Mouse (Mus musculus) forebrain, embryonic 11.5 days (tissue): ENCODE results near the gene Clcc1. TPM values are rescaled to one million over a fixed set of nuclear protein-coding genes. Genes with fewer than 3 reads are reported as not detected.

Experiments
- ATAC-seq: fragments of 200-750 bp; cut with Nextera tagmentation; replicated peaks from 2 replicates; pipeline ENCODE4 v1.8.0; 2017; ENCODE audit warnings: moderate TSS enrichment; ENCODE audit not compliant: low FRiP score
- DNase-seq: peaks from one replicate; pipeline ENCODE4 v3.0.0-alpha.2; 2017; ENCODE audit warnings: low spot score
- H3K27ac ChIP-seq: fragments of 300-500 bp; sonication (generic); 2 replicates; pipeline ENCODE4 v1.5.1; 2014; ENCODE audit warnings: low read depth, low read length
- H3K27me3 ChIP-seq: fragments of 300-500 bp; sonication (generic); 2 replicates; pipeline ENCODE4 v1.6.1; 2014; ENCODE audit warnings: mild to moderate bottlenecking, low read length, mixed read lengths; ENCODE audit not compliant: control insufficient read depth, insufficient read depth
- H3K36me3 ChIP-seq: fragments of 300-500 bp; sonication (generic); 2 replicates; pipeline ENCODE4 v1.6.1; 2014; ENCODE audit warnings: mild to moderate bottlenecking, low read length, moderate library complexity, mixed read lengths; ENCODE audit not compliant: control insufficient read depth, insufficient read depth
- H3K4me1 ChIP-seq: fragments of 300-500 bp; sonication (generic); replicated peaks from 2 replicates; pipeline ENCODE4 v1.6.1; 2014; ENCODE audit warnings: low read length, mixed read lengths; ENCODE audit not compliant: control insufficient read depth, insufficient read depth
- H3K4me2 ChIP-seq: fragments of 300-500 bp; sonication (generic); 2 replicates; pipeline ENCODE4 v1.6.1; 2014; ENCODE audit warnings: low read depth, mild to moderate bottlenecking, low read length, moderate library complexity, mixed read lengths; ENCODE audit not compliant: severe bottlenecking
- H3K4me3 ChIP-seq: fragments of 300-500 bp; sonication (generic); 2 replicates; pipeline ENCODE4 v1.5.1; 2014; ENCODE audit warnings: low read depth, low read length
- H3K9ac ChIP-seq: fragments of 300-500 bp; sonication (generic); 2 replicates; pipeline ENCODE4 v1.6.1; 2014; ENCODE audit warnings: low read length
- H3K9me3 ChIP-seq: fragments of 300-500 bp; sonication (generic); 2 replicates; pipeline ENCODE4 v1.6.1; 2016; ENCODE audit warnings: low read length, mixed read lengths; ENCODE audit not compliant: control insufficient read depth
- WGBS: fragments of 180-500 bp; shearing (Covaris S2); extraction: QIAGEN DNeasy Blood & Tissue Kit; methylation state at CpG from one replicate; pipeline ENCODE4 v1.1.7; 2014; 5-methylcytosine and 5-hydroxymethylcytosine counted together
- polyA plus RNA-seq: library from polyadenylated mRNA; unstranded; fragments of >200 nt; fragmentation: Nextera tagmentation; extraction: Ambion mirVana; gene quantifications from 2 replicates; pipeline ENCODE4 v1.2.1, GENCODE M21; 2014

The Clcc1 gene
- polyA plus RNA-seq, 1 experiment from 2014 or later = 73.9 TPM

DNA sequence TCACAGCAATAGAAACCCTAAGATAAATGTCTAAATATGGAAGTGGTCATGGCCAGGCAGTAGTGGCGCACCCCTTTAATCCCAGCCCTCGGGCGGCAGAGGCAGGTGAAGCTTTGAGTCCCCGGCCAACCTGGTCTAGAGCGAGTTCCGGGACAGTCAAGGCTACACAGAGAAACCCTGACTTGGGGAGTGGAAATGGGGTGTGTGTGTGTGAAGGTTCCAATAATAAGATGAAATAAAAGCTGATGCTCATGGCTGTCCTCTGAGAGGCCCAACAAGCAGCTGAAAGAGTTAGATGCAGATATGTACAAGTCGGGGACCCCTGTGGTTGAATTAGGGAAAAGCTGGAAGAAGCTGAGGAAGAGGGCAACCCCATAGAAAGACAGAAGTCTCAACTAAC is 32.0 kb downstream of the Clcc1 start:
- Histone ChIP-seq H3K36me3 (peaks cover 9% of the 10 kb centered on the region; the same call in 1 of the 2 replicates), H3K27me3 (no peaks in the 10 kb centered on the region), H3K9me3 (no peaks in the 10 kb centered on the region), H3K4me1 (no peaks in the 10 kb centered on the region), H3K27ac (no peak overlapping the region), H3K4me3 (no peak overlapping the region), H3K9ac (no peak overlapping the region), H3K4me2 (no peak overlapping the region)
- DNase-seq (no peak), ATAC-seq (no peak)
- 98% methylated on average over 7 of the region's 7 CpGs for WGBS

DNA sequence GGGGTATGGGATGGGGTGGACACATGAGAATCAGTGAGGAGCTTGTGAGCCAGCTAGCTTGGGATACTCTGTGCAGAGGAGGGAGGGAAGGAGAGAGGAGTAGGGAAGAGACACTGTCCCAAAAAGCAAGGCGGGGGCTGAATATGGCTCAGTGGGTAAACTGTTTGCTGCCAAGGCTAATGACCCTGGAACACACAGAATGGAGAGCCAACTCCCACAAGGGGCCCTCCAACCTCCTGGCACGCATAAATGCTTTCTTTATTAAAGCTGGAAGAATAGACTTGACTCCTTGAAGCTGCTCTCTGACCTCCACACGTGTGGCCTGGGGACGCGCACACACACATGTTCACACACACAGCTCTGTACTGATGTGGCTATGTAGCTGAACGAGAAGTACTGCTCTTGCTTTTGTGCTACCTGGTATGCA is 35.3 kb downstream of the Clcc1 start:
- DNase-seq = no peak
- H3K36me3 ChIP-seq = no peaks in the 10 kb centered on the region; the same call in 1 of the 2 replicates
- 80% methylated on average over 6 of the region's 6 CpGs for WGBS

DNA sequence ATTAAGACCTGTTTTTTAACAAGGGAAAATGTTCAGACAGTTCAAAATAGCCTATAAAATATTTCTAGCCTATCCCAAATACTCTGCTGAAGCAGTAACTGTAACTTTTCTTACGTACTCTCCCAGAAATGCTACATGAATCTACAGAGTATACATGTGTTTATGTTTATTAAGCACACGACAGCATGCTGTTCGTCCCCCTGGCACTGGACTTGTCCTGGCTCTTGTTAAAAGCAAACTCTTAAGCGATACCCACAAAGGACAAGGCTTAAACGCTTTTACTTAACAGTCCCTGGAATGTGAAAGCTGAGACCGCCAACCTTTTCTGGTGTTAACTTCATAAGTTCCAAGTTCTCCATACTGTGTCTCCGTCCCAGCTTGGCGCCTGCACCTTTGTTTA is 35.7 kb downstream of the Clcc1 start:
- no peak for DNase-seq
- no peaks in the 10 kb centered on the region for H3K4me1 ChIP-seq
- WGBS = 80% methylated on average over 8 of the region's 8 CpGs
- no peaks in the 10 kb centered on the region for H3K9me3 ChIP-seq
- H3K4me2 ChIP-seq = no peak overlapping the region
- H3K4me3 ChIP-seq = no peak overlapping the region
- no peak overlapping the region for H3K9ac ChIP-seq
- ATAC-seq = no peak
- no peaks in the 10 kb centered on the region; the same call in 1 of the 2 replicates for H3K36me3 ChIP-seq
- no peak overlapping the region for H3K27ac ChIP-seq
- no peaks in the 10 kb centered on the region for H3K27me3 ChIP-seq

More for the DNA sequence above, 35.3 kb downstream of the Clcc1 start:
- Histone ChIP-seq H3K9ac (no peak overlapping the region), H3K9me3 (no peaks in the 10 kb centered on the region), H3K27ac (no peak overlapping the region), H3K4me3 (no peak overlapping the region), H3K4me1 (no peaks in the 10 kb centered on the region), H3K27me3 (no peaks in the 10 kb centered on the region), H3K4me2 (no peak overlapping the region)
- ATAC-seq = no peak

DNA sequence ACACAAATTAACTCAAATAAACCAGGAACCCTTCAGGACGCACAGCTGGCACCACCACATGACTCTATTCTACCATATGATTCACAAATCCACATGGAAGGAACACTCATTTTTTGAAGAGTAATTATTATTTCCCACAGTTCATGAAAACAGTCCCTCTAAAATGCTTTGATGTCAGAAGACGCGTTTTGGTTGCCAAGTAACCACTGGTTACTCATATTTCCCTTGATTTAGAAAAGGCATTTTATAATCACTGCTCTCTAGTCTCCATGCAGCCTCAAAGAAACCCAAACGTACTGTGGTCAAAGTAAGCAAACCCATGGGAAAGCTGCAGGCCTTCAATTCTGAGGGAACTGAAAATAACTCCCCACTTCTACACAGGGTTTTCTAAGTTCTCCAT is 36.3 kb downstream of the Clcc1 start:
- no peaks in the 10 kb centered on the region for H3K4me1 ChIP-seq
- H3K9ac ChIP-seq = no peak overlapping the region
- ATAC-seq = no peak
- no peaks in the 10 kb centered on the region; the same call in 1 of the 2 replicates for H3K36me3 ChIP-seq
- H3K27me3 ChIP-seq = no peaks in the 10 kb centered on the region
- no peaks in the 10 kb centered on the region for H3K9me3 ChIP-seq
- H3K4me2 ChIP-seq = no peak overlapping the region
- 81% methylated on average over 4 of the region's 4 CpGs for WGBS
- no peak overlapping the region for H3K4me3 ChIP-seq
- no peak overlapping the region for H3K27ac ChIP-seq
- DNase-seq = no peak

DNA sequence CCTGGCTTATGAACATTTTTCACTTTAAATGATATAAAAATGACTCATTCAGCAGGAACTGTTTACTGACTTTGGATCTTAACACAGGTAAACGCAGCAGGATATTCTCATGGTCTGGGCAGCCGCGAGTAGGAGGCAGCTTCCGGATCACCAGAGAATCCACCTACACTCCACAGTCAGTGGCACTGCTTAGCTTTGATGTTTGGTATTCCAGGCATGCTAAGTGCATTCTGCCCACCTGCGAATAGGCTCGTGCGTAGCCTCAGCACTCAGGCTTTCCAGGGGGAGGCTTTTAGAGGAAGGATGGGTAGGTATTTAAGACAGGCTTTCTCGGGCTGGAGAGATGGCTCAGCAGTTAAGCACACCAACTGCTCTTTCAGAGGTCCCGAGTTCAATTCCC is 40.6 kb downstream of the Clcc1 start:
- ATAC-seq (no peak), DNase-seq (no peak)
- H3K4me1 ChIP-seq = no peaks in the 10 kb centered on the region
- no peak overlapping the region for H3K4me3 ChIP-seq
- peaks cover 3% of the 10 kb centered on the region for H3K36me3 ChIP-seq
- no peak overlapping the region for H3K27ac ChIP-seq
- no peak overlapping the region for H3K9ac ChIP-seq
- H3K4me2 ChIP-seq = no peak overlapping the region
- H3K9me3 ChIP-seq = no peaks in the 10 kb centered on the region
- H3K27me3 ChIP-seq = no peaks in the 10 kb centered on the region
- 90% methylated on average over 9 of the region's 9 CpGs for WGBS

DNA sequence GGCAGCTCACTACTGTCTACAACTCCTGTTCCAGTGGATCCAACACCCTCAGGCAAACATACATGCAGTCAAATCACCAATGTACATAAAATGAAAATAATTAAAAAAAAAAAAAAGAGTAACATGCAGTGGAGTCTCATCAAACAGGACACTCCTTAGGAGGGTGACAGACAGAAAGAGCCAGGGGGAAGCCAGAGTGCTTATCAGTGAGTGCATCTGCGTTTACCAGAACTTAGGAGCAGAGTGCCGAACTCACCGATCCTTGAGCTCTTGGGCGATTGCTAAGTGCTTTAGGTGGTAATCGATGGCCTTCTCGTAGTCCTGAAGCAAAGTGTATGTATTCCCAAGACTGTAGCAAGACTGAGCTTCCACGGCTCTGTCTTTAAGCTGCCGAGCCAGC is 44.9 kb downstream of the Clcc1 start:
- ATAC-seq (no peak), DNase-seq (no peak)
- H3K27ac ChIP-seq = no peak overlapping the region
- H3K36me3 ChIP-seq = peaks cover 7% of the 10 kb centered on the region
- H3K4me1 ChIP-seq = no peaks in the 10 kb centered on the region
- no peak overlapping the region for H3K4me3 ChIP-seq
- H3K9ac ChIP-seq = no peak overlapping the region
- no peaks in the 10 kb centered on the region for H3K9me3 ChIP-seq
- WGBS = 93% methylated on average over 8 of the region's 8 CpGs
- no peaks in the 10 kb centered on the region for H3K27me3 ChIP-seq
- H3K4me2 ChIP-seq = no peak overlapping the region

GRCm38 (mm10) chr3:108699786-108700185 is 46.1 kb downstream of the Clcc1 start:
- DNase-seq (no peak), ATAC-seq (no peak)
- H3K4me1 ChIP-seq = no peaks in the 10 kb centered on the region
- H3K9ac ChIP-seq = no peak overlapping the region
- WGBS = 90% methylated on average over 4 of the region's 4 CpGs
- no peaks in the 10 kb centered on the region for H3K9me3 ChIP-seq
- no peak overlapping the region for H3K4me3 ChIP-seq
- no peak overlapping the region for H3K4me2 ChIP-seq
- no peaks in the 10 kb centered on the region for H3K27me3 ChIP-seq
- H3K36me3 ChIP-seq = peaks cover 7% of the 10 kb centered on the region
- no peak overlapping the region for H3K27ac ChIP-seq

- Histone ChIP-seq H3K27ac (no peak overlapping the region), H3K27me3 (no peaks in the 10 kb centered on the region), H3K9me3 (no peaks in the 10 kb centered on the region), H3K4me3 (no peak overlapping the region), H3K36me3 (peaks cover 7% of the 10 kb centered on the region), H3K4me2 (no peak overlapping the region), H3K9ac (no peak overlapping the region), H3K4me1 (no peaks in the 10 kb centered on the region)
- DNase-seq (no peak), ATAC-seq (no peak)
- 83% methylated on average over 1 of the region's 1 CpGs for WGBS
Measured at GRCm38 (mm10) chr3:108701256-108701655, 47.5 kb downstream of the Clcc1 start.

DNA sequence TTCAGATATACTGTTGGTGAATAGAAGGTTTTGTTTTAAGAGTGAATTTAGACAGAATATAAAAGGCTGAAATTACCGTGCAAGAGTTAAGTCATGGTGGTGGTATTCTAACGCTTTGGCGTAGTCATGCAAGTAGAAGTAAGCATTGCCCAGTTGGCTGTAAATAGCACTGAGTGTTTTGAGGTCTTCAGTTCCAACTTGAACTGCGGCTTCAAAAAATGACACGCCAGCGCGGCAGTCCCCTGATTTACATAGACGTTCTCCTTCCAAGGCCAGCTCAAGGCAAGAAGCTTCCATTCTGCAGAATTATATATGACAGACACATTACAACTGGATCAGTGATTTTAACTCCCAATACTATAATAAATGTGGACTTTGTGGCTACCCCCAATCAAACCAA is 49.1 kb downstream of the Clcc1 start:
- Histone ChIP-seq H3K9me3 (no peaks in the 10 kb centered on the region), H3K27ac (no peak overlapping the region), H3K36me3 (peaks cover 4% of the 10 kb centered on the region), H3K9ac (no peak overlapping the region), H3K4me3 (no peak overlapping the region), H3K27me3 (no peaks in the 10 kb centered on the region), H3K4me1 (no peaks in the 10 kb centered on the region), H3K4me2 (no peak overlapping the region)
- 94% methylated on average over 8 of the region's 8 CpGs for WGBS
- DNase-seq = no peak
- ATAC-seq = no peak
